Mouse (Mus musculus) small intestine, adult 2 months (tissue): ENCODE measurements around the gene Tspyl3. TPM values are rescaled to one million over a fixed set of nuclear protein-coding genes. Genes with fewer than 3 reads are reported as not detected.

Source experiments
- H3K27ac ChIP-seq: fragments of 200-500 bp; 2 replicates; pipeline ENCODE4 v1.5.1; 2012; ENCODE audit warnings: low read depth, low read length, control low read depth, inconsistent platforms; ENCODE audit not compliant: insufficient read depth
- H3K27me3 ChIP-seq: fragments of 200-500 bp; 2 replicates; pipeline ENCODE4 v1.6.1; 2012; ENCODE audit warnings: mild to moderate bottlenecking, moderate library complexity, low read length, inconsistent platforms; ENCODE audit not compliant: control insufficient read depth, insufficient read depth
- H3K36me3 ChIP-seq: fragments of 200-500 bp; 2 replicates; pipeline ENCODE4 v1.6.1; 2012; ENCODE audit warnings: mild to moderate bottlenecking, low read length, control low read depth, inconsistent platforms; ENCODE audit not compliant: control insufficient read depth, insufficient read depth
- H3K4me1 ChIP-seq: fragments of 200-500 bp; 2 replicates; pipeline ENCODE4 v1.6.1; 2012; ENCODE audit warnings: low read length, inconsistent platforms, mixed read lengths; ENCODE audit not compliant: control insufficient read depth, insufficient read depth, insufficient read length
- H3K4me3 ChIP-seq: fragments of 200-500 bp; 2 replicates; pipeline ENCODE4 v1.5.1; 2012; ENCODE audit warnings: low read depth, mild to moderate bottlenecking, control low read depth, inconsistent platforms, low read length, moderate library complexity
- CTCF ChIP-seq: fragments of 200-500 bp; IDR thresholded peaks from 2 replicates; pipeline ENCODE4 v1.5.1; 2012; ENCODE audit warnings: low read depth, mild to moderate bottlenecking, control low read depth, inconsistent platforms, low read length, moderate library complexity, mixed read lengths; ENCODE audit not compliant: insufficient replicate concordance, insufficient read length; ENCODE audit errors: extremely low read depth
- POLR2A ChIP-seq: fragments of 200-500 bp; IDR thresholded peaks from 2 replicates; pipeline ENCODE4 v1.6.1; 2012; ENCODE audit warnings: low read depth, mild to moderate bottlenecking, control low read depth, inconsistent platforms, low read length, moderate library complexity
- WGBS: fragments of 180-500 bp; shearing (Covaris S2); methylation state at CpG from one replicate; pipeline ENCODE4 v1.1.7; 2018; 5-methylcytosine and 5-hydroxymethylcytosine counted together
- polyA plus RNA-seq: library from polyadenylated mRNA; depleted of rRNA; stranded (reverse); fragments of >200 nt; gene quantifications from 2 replicates; pipeline ENCODE4 v1.2.3, GENCODE M21; 2012; rRNA removed

Tspyl3 gene
- polyA plus RNA-seq, 1 experiment = 2.4 TPM

- Histone ChIP-seq H3K27me3 (no peaks in the 10 kb centered on the region), H3K4me3 (no peak overlapping the region), H3K4me1 (peaks cover 6% of the 10 kb centered on the region; the same call in 1 of the 2 replicates), H3K27ac (no peak overlapping the region), H3K36me3 (peaks cover 10% of the 10 kb centered on the region)
- WGBS = 55% methylated on average over 3 of the region's 3 CpGs
- TF ChIP-seq POLR2A (no peak), CTCF (no peak)
Observed at GRCm38 (mm10) chr2:153177188-153177587, 48.1 kb downstream of the Tspyl3 start.

GRCm38 (mm10) chr2:153175995-153176570, 49.2 kb downstream of the Tspyl3 start:
- Histone ChIP-seq H3K27ac (no peak overlapping the region), H3K36me3 (peaks cover 9% of the 10 kb centered on the region), H3K4me1 (peaks cover 9% of the 10 kb centered on the region; the same call in 1 of the 2 replicates), H3K27me3 (no peaks in the 10 kb centered on the region), H3K4me3 (no peak overlapping the region)
- TF ChIP-seq CTCF (no peak), POLR2A (no peak)
- WGBS = 27% methylated on average over 8 of the region's 8 CpGs

Other genes with a start within 250 kb of the Tspyl3 start
- 11.0 and 18.4 TPM in 2 replicates for gene Pdrg1, start 210.0 kb downstream of the Tspyl3 start, polyA plus RNA-seq
- 0.09 and 0.15 TPM in 2 replicates for gene Xkr7, start 193.6 kb downstream of the Tspyl3 start, polyA plus RNA-seq
- 6.9 and 9.2 TPM in 2 replicates for gene Ccm2l, start 159.5 kb downstream of the Tspyl3 start, polyA plus RNA-seq
- gene Hck, start 117.0 kb downstream of the Tspyl3 start, polyA plus RNA-seq = 16.8 and 31.9 TPM in 2 replicates
- 18.3 and 27.9 TPM in 2 replicates for gene Tm9sf4, start 64.1 kb downstream of the Tspyl3 start, polyA plus RNA-seq
- gene Plagl2, start 16.0 kb upstream of the Tspyl3 start, polyA plus RNA-seq = 8.4 and 13.6 TPM in 2 replicates
- 10.5 and 20.4 TPM in 2 replicates for gene Pofut1, start 16.1 kb upstream of the Tspyl3 start, polyA plus RNA-seq
- 2.8 and 4.9 TPM in 2 replicates for gene Kif3b, start 66.0 kb upstream of the Tspyl3 start, polyA plus RNA-seq
- gene Asxl1, start 120.4 kb upstream of the Tspyl3 start, polyA plus RNA-seq = 3.1 and 6.7 TPM in 2 replicates